Mouse (Mus musculus): ENCODE data around the gene Trim61. TPM values are rescaled to one million over a fixed set of nuclear protein-coding genes. Genes with fewer than 3 reads are reported as not detected.

The Trim61 gene
- polyA plus RNA-seq, 1 experiment from 2014 or later, result 0.17 TPM

DNA sequence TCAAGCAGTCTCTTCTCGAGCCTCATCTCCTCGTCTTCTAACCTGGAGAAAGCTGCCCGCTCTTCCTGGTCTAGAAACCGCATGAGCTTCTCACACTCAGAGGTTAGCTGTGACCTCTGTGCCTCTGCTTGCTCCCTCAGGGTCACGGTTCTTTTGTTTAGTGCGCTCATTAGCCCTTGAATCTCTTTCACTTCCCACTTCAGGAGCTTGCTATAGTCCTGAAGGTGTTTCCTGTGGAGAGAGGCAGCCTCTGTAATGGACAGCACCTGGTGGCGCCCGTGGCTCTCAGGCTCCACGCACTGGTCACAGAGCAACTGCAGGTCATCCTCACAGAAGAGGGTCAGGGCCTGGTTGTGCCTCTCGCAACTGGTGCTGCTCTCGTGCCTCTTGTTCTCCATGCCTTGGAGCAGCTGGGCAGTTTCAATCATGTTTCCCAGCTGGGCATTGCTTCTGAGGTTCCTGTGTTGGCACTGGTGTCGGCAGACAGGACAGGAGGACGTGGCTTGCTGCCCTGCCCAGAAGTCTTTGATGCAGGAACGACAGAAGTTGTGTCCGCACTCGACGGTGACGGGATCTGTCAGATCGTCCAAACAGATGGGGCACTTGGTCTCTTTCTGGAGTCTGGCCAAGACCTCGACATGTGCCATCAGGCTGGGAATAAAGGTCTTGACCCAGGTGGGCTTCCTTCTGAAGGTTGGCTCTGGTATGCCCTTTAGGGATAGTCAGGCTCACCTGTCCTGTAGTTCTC is 35.0 kb downstream of the Trim61 start:
- Histone ChIP-seq H3K4me3 (no peak overlapping the region), H3K36me3 (no peaks in the 10 kb centered on the region), H3K9me3 (replicated peaks) (no peaks in the 10 kb centered on the region), H3K4me1 (replicated peaks) (no peaks in the 10 kb centered on the region), H3K4me2 (no peak overlapping the region), H3K27me3 (replicated peaks) (no peaks in the 10 kb centered on the region), H3K9ac (no peak overlapping the region), H3K27ac (ENCODE audit: poor library complexity, severe bottlenecking) (no peak overlapping the region)
- 67% methylated on average over 20 of the region's 20 CpGs for WGBS
- no peak for ATAC-seq (ENCODE audit: insufficient number of reproducible peaks, low FRiP score)

Other genes with a start within 250 kb of the Trim61 start
- 16.1 and 17.5 TPM in 2 replicates for gene Klhl2, start 168.5 kb downstream of the Trim61 start, polyA plus RNA-seq (2016; fragmentation: Nextera tagmentation; extraction: Ambion mirVana)
- 26.4 and 27.0 TPM in 2 replicates for gene Tmem192, start 71.3 kb downstream of the Trim61 start, polyA plus RNA-seq (2016; fragmentation: Nextera tagmentation; extraction: Ambion mirVana)
- gene Trim75, start 30.7 kb downstream of the Trim61 start, polyA plus RNA-seq (2016; fragmentation: Nextera tagmentation; extraction: Ambion mirVana), result 0.05 TPM in 1 of 2 replicates, not detected in the other
- 0.06 TPM in 1 of 2 replicates, not detected in the other for gene Trim60, start 61 bp upstream of the Trim61 start, polyA plus RNA-seq (2016; fragmentation: Nextera tagmentation; extraction: Ambion mirVana)
- gene Apela, start 18.8 kb upstream of the Trim61 start, polyA plus RNA-seq (2016; fragmentation: Nextera tagmentation; extraction: Ambion mirVana), result 19.6 and 20.9 TPM in 2 replicates
- not detected in 2 replicates for gene Gm10663, start 56.5 kb upstream of the Trim61 start, polyA plus RNA-seq (2016; fragmentation: Nextera tagmentation; extraction: Ambion mirVana)
- not detected in 2 replicates for gene BC030870, start 111.0 kb upstream of the Trim61 start, polyA plus RNA-seq (2016; fragmentation: Nextera tagmentation; extraction: Ambion mirVana)